Mouse (Mus musculus) kidney, adult 18-20 months (tissue): ENCODE data around the gene Gm9125.
"Not testable (repeated sequence)": the region's sequence is repeated elsewhere in the genome, so short reads cannot be mapped to it uniquely, and the experiment has no call there.

Experiments used
- DNase-seq: peaks from one replicate; pipeline ENCODE4 v3.0.0; 2021

Gene Gm9125

GRCm38 (mm10) chr3:94054785-94055184 lies at the start of gene Gm9125:
Gm9125 (minus strand) TSS chr3:94054885.
- DNase-seq = not testable (repeated sequence)

- not testable (repeated sequence) for DNase-seq
Observed at GRCm38 (mm10) chr3:94072544-94072943, 17.9 kb upstream of the Gm9125 start, which contains the start of gene Gm10697. Gm10697 (minus strand) TSS chr3:94072644.

GRCm38 (mm10) chr3:94049566-94050121 lies 5.0 kb downstream of the Gm9125 start:
- not testable (repeated sequence) for DNase-seq

GRCm38 (mm10) chr3:94038241-94038640 lies 16.4 kb downstream of the Gm9125 start:
- not testable (repeated sequence) for DNase-seq

GRCm38 (mm10) chr3:94034400-94034799 lies 20.3 kb downstream of the Gm9125 start:
- DNase-seq = not testable (repeated sequence)
